Comparison of ENCODE assay signal across 10 mouse cellular contexts in genomic region chr16:17733646-17734045, GRCm38 (mm10). TPM values are rescaled to one million over a fixed set of nuclear protein-coding genes. Genes with fewer than 3 reads are reported as not detected.
DNase-seq lines count a peak whose midpoint lies in the region; ATAC-seq and TF ChIP-seq lines count a peak whose summit lies in the region.
"Had no signal": no experiment of that assay in that cellular context is flagged by ENCODE, and none has a peak within 500 bp of the region (broad histone marks: within the 10 kb centered on the region; RNA-seq: fewer than 3 reads in every experiment).

No protein-coding gene starts in this region.

- TF ChIP-seq CTCF in lung, postnatal 0 days (IDR thresholded peaks at IDR 0.05), result no peak
- no peak for TF ChIP-seq CTCF in stomach, postnatal 0 days (IDR thresholded peaks at IDR 0.05; ENCODE audit: low read depth)

- peak overlapping the region; percentile 37 for H3K4me3 ChIP-seq in heart, embryonic 13.5 days
- H3K4me3 ChIP-seq in lung, postnatal 0 days (ENCODE audit: low read depth, low read length), result no peak overlapping the region
- H3K4me3 ChIP-seq in limb, embryonic 13.5 days, result peak overlapping the region; percentile 23
- H3K4me3 ChIP-seq in stomach, postnatal 0 days (ENCODE audit: low read depth, low read length), result no peak overlapping the region

- intact Hi-C loops in heart, postnatal 25 days (cut with DNase I), result no loop called here

- no peak for TF ChIP-seq EP300 in lung, postnatal 0 days (IDR thresholded peaks at IDR 0.05)
- no peak for TF ChIP-seq EP300 in stomach, postnatal 0 days (optimal IDR thresholded peaks at IDR 0.05)

- peak overlapping the region; percentile 63 for H3K4me2 ChIP-seq in heart, embryonic 13.5 days
- peak overlapping the region; percentile 34; the same call in 1 of the 2 replicates for H3K4me2 ChIP-seq in lung, postnatal 0 days (replicated peaks; ENCODE audit: low read depth, low read length)
- peak overlapping the region; percentile 48; the same call in 1 of the 2 replicates for H3K4me2 ChIP-seq in limb, embryonic 13.5 days (replicated peaks)
- H3K4me2 ChIP-seq in stomach, postnatal 0 days (replicated peaks; ENCODE audit: low read depth), result 0 out of 2 replicates have a peak overlapping the region, but pooled peaks have one; percentile 31

- no peaks in the 10 kb centered on the region for H3K9me3 ChIP-seq in heart, embryonic 13.5 days
- no peaks in the 10 kb centered on the region for H3K9me3 ChIP-seq in lung, postnatal 0 days (ENCODE audit: low read length)
- H3K9me3 ChIP-seq in limb, embryonic 13.5 days, result no peaks in the 10 kb centered on the region
- H3K9me3 ChIP-seq in stomach, postnatal 0 days (ENCODE audit: control insufficient read depth, low read length), result no peaks in the 10 kb centered on the region

- no peak for DNase-seq in heart, postnatal 25 days (ENCODE audit: low spot score)
- no peak for DNase-seq in lung, postnatal 0 days (ENCODE audit: low spot score)
- DNase-seq in lung, adult 18-20 months, result no peak
- DNase-seq in stomach, postnatal 0 days (ENCODE audit: low spot score), result no peak
- no peak for DNase-seq in layer of hippocampus, adult 9-11 months
- no peak for DNase-seq in Muller cell, postnatal 12 days (ENCODE audit: inconsistent ontology term)
- DNase-seq: adrenal gland, postnatal 36 days had no signal

- H3K27ac ChIP-seq in heart, embryonic 13.5 days (replicated peaks), result no peak overlapping the region
- H3K27ac ChIP-seq in lung, postnatal 0 days (ENCODE audit: low read length), result no peak overlapping the region
- H3K27ac ChIP-seq in limb, embryonic 13.5 days, result no peak overlapping the region
- no peak overlapping the region for H3K27ac ChIP-seq in stomach, postnatal 0 days (replicated peaks)
- H3K27ac ChIP-seq: macrophage had no signal

- H3K4me1 ChIP-seq in heart, embryonic 13.5 days, result peaks cover 6% of the 10 kb centered on the region; the same call in 1 of the 2 replicates
- H3K4me1 ChIP-seq in lung, postnatal 0 days (ENCODE audit: insufficient read depth, low read depth, low read length), result no peaks in the 10 kb centered on the region
- H3K4me1 ChIP-seq in limb, embryonic 13.5 days, result peaks cover 8% of the 10 kb centered on the region
- no peaks in the 10 kb centered on the region for H3K4me1 ChIP-seq in stomach, postnatal 0 days (replicated peaks; ENCODE audit: control insufficient read depth, insufficient read depth)

- H3K36me3 ChIP-seq in heart, embryonic 13.5 days, result no peaks in the 10 kb centered on the region
- H3K36me3 ChIP-seq in lung, postnatal 0 days (ENCODE audit: insufficient read depth, low read length), result no peaks in the 10 kb centered on the region
- H3K36me3 ChIP-seq in limb, embryonic 13.5 days, result no peaks in the 10 kb centered on the region
- no peaks in the 10 kb centered on the region for H3K36me3 ChIP-seq in stomach, postnatal 0 days (ENCODE audit: control insufficient read depth, insufficient read depth, low read length)

- no peak for ATAC-seq in heart, embryonic 13.5 days (ENCODE audit: extremely low read depth, insufficient number of reproducible peaks, low FRiP score, low TSS enrichment)
- ATAC-seq in lung, postnatal 0 days, result no peak
- no peak for ATAC-seq in limb, embryonic 13.5 days (ENCODE audit: low FRiP score, low read depth)
- no peak for ATAC-seq in stomach, postnatal 0 days (ENCODE audit: low FRiP score, low TSS enrichment)

- H3K9ac ChIP-seq in heart, embryonic 13.5 days, result peak overlapping the region; percentile 59; the same call in 1 of the 2 replicates
- no peak overlapping the region for H3K9ac ChIP-seq in lung, postnatal 0 days (replicated peaks; ENCODE audit: low read depth)
- no peak overlapping the region for H3K9ac ChIP-seq in limb, embryonic 13.5 days
- no peak overlapping the region for H3K9ac ChIP-seq in stomach, postnatal 0 days (ENCODE audit: low read length)

- peaks cover 21% of the 10 kb centered on the region for H3K27me3 ChIP-seq in heart, embryonic 13.5 days (replicated peaks)
- H3K27me3 ChIP-seq in lung, postnatal 0 days (replicated peaks; ENCODE audit: insufficient read depth, low read length), result no peaks in the 10 kb centered on the region
- peaks cover 4% of the 10 kb centered on the region; the same call in 1 of the 2 replicates for H3K27me3 ChIP-seq in limb, embryonic 13.5 days
- H3K27me3 ChIP-seq in stomach, postnatal 0 days (ENCODE audit: control insufficient read depth, insufficient read depth, low read length), result no peaks in the 10 kb centered on the region

- WGBS in heart, embryonic 13.5 days, result 32% methylated on average over 2 of the region's 2 CpGs
- 52% methylated on average over 2 of the region's 2 CpGs for WGBS in lung, postnatal 0 days
- WGBS in limb, embryonic 13.5 days, result 75% methylated on average over 2 of the region's 2 CpGs
- WGBS in stomach, postnatal 0 days, result 46% methylated on average over 2 of the region's 2 CpGs

RNA-seq across cellular contexts. Expression of gene Med15, which starts 1.0 kb away (rescaled TPM):
- 32.0 and 33.3 TPM in 2 replicates for polyA plus RNA-seq in heart, embryonic 13.5 days (2015; fragmentation: Nextera tagmentation; extraction: Ambion mirVana)
- total RNA-seq in heart, postnatal 25 days (2021), result 10 to 100 TPM; 24.5 to 26.6 TPM
- 23.0 and 24.0 TPM in 2 replicates for polyA plus RNA-seq in lung, postnatal 0 days (2015; fragmentation: Nextera tagmentation; extraction: Ambion mirVana)
- 48.1 and 49.8 TPM in 2 replicates for polyA plus RNA-seq in limb, embryonic 13.5 days (2015; fragmentation: Nextera tagmentation; extraction: Ambion mirVana)
- polyA plus RNA-seq in stomach, postnatal 0 days (2015; fragmentation: Nextera tagmentation; extraction: Ambion mirVana), result 19.4 and 22.7 TPM in 2 replicates

RNA-seq across cellular contexts. Expression of gene Klhl22, which starts 25.8 kb away (rescaled TPM):
- 40.6 and 43.9 TPM in 2 replicates for polyA plus RNA-seq in heart, embryonic 13.5 days (2015; fragmentation: Nextera tagmentation; extraction: Ambion mirVana)
- total RNA-seq in heart, postnatal 25 days (2021), result 10 to 100 TPM; 16.1 to 16.7 TPM
- 25.4 and 29.8 TPM in 2 replicates for polyA plus RNA-seq in lung, postnatal 0 days (2015; fragmentation: Nextera tagmentation; extraction: Ambion mirVana)
- polyA plus RNA-seq in limb, embryonic 13.5 days (2015; fragmentation: Nextera tagmentation; extraction: Ambion mirVana), result 92.9 and 106 TPM in 2 replicates
- 32.0 and 34.0 TPM in 2 replicates for polyA plus RNA-seq in stomach, postnatal 0 days (2015; fragmentation: Nextera tagmentation; extraction: Ambion mirVana)

Comparison
In these comparisons a context has a peak if more than half of its experiments do, and no peak if none do; other contexts are left out.
1. H3K4me3 ChIP-seq: peak in heart, embryonic 13.5 days (single experiment) and limb, embryonic 13.5 days (single experiment); none in lung, postnatal 0 days (single experiment) and stomach, postnatal 0 days (single experiment).
2. Peak in every context shown above with its lines, with median percentiles within 50 percentile points of each other: H3K4me2 ChIP-seq.